Mouse (Mus musculus) limb, embryonic 11.5 days (tissue): Measurements from ENCODE around the gene Nptx1. TPM values are rescaled to one million over a fixed set of nuclear protein-coding genes. Genes with fewer than 3 reads are reported as not detected.

Experiments
- ATAC-seq: fragments of 200-750 bp; cut with Nextera tagmentation; 2 replicates; pipeline ENCODE4 v1.8.0; 2017; ENCODE audit warnings: low read depth; ENCODE audit not compliant: insufficient number of reproducible peaks, low FRiP score, low TSS enrichment
- DNase-seq: peaks from one replicate; pipeline ENCODE4 v3.0.0-alpha.2; 2015; ENCODE audit warnings: low spot score
- H3K27ac ChIP-seq: fragments of 300-500 bp; sonication (generic); replicated peaks from 2 replicates; pipeline ENCODE4 v1.5.1; 2014; ENCODE audit warnings: low read depth, mild to moderate bottlenecking, low read length
- H3K27me3 ChIP-seq: fragments of 300-500 bp; sonication (generic); 2 replicates; pipeline ENCODE4 v1.6.1; 2014; ENCODE audit warnings: mild to moderate bottlenecking, low read length, mixed read lengths; ENCODE audit not compliant: control insufficient read depth, insufficient read depth
- H3K36me3 ChIP-seq: fragments of 300-500 bp; sonication (generic); 2 replicates; pipeline ENCODE4 v1.6.1; 2014; ENCODE audit warnings: mild to moderate bottlenecking, low read length, moderate library complexity, mixed read lengths; ENCODE audit not compliant: control insufficient read depth, insufficient read depth
- H3K4me1 ChIP-seq: fragments of 300-500 bp; sonication (generic); 2 replicates; pipeline ENCODE4 v1.6.1; 2014; ENCODE audit warnings: low read length, mixed read lengths; ENCODE audit not compliant: control insufficient read depth, insufficient read depth
- H3K4me2 ChIP-seq: fragments of 300-500 bp; sonication (generic); 2 replicates; pipeline ENCODE4 v1.6.1; 2014; ENCODE audit warnings: low read depth, mild to moderate bottlenecking, moderate library complexity; ENCODE audit not compliant: severe bottlenecking
- H3K4me3 ChIP-seq: fragments of 300-500 bp; sonication (generic); 2 replicates; pipeline ENCODE4 v1.5.1; 2014; ENCODE audit warnings: low read depth, low read length
- H3K9ac ChIP-seq: fragments of 300-500 bp; sonication (generic); 2 replicates; pipeline ENCODE4 v1.6.1; 2014; ENCODE audit warnings: mild to moderate bottlenecking, low read length
- H3K9me3 ChIP-seq: fragments of 300-500 bp; sonication (generic); 2 replicates; pipeline ENCODE4 v1.6.1; 2016; ENCODE audit warnings: low read length; ENCODE audit not compliant: control insufficient read depth
- WGBS: fragments of 180-500 bp; shearing (Covaris S2); extraction: QIAGEN DNeasy Blood & Tissue Kit; methylation state at CpG from one replicate; pipeline ENCODE4 v1.1.7; 2014; 5-methylcytosine and 5-hydroxymethylcytosine counted together
- polyA plus RNA-seq: library from polyadenylated mRNA; unstranded; fragments of >200 nt; fragmentation: Nextera tagmentation; extraction: Ambion mirVana; gene quantifications from 2 replicates; pipeline ENCODE4 v1.2.1, GENCODE M21; 2014

Nptx1 gene
- polyA plus RNA-seq, 1 experiment from 2014 or later, result 0.29 TPM

GRCm38 (mm10) chr11:119566188-119566587 lies 18.6 kb upstream of the Nptx1 start:
- no peak for ATAC-seq
- 50% methylated on average over 5 of the region's 5 CpGs for WGBS
- H3K27me3 ChIP-seq, result 0 out of 2 replicates have a peak, but pooled peaks cover 5% of the 10 kb centered on the region

GRCm38 (mm10) chr11:119565684-119566083 lies 18.1 kb upstream of the Nptx1 start:
- no peak overlapping the region for H3K4me3 ChIP-seq
- ATAC-seq, result no peak

More at GRCm38 (mm10) chr11:119566188-119566587, 18.6 kb upstream of the Nptx1 start:
- Histone ChIP-seq H3K4me1 (0 out of 2 replicates have a peak, but pooled peaks cover 3% of the 10 kb centered on the region), H3K4me2 (no peak overlapping the region), H3K9me3 (no peaks in the 10 kb centered on the region), H3K27ac (no peak overlapping the region), H3K9ac (no peak overlapping the region), H3K4me3 (no peak overlapping the region), H3K36me3 (no peaks in the 10 kb centered on the region)
- DNase-seq, result no peak

GRCm38 (mm10) chr11:119565021-119565420 lies 17.5 kb upstream of the Nptx1 start:
- 66% methylated on average over 7 of the region's 7 CpGs for WGBS
- Histone ChIP-seq H3K36me3 (no peaks in the 10 kb centered on the region), H3K4me2 (no peak overlapping the region), H3K9ac (no peak overlapping the region), H3K27ac (no peak overlapping the region), H3K4me1 (0 out of 2 replicates have a peak, but pooled peaks cover 3% of the 10 kb centered on the region), H3K27me3 (0 out of 2 replicates have a peak, but pooled peaks cover 5% of the 10 kb centered on the region), H3K9me3 (no peaks in the 10 kb centered on the region), H3K4me3 (no peak overlapping the region)
- ATAC-seq (no peak), DNase-seq (no peak)

More at GRCm38 (mm10) chr11:119565684-119566083, 18.1 kb upstream of the Nptx1 start:
- H3K9me3 ChIP-seq, result no peaks in the 10 kb centered on the region
- DNase-seq, result no peak
- H3K4me2 ChIP-seq, result no peak overlapping the region
- H3K9ac ChIP-seq, result no peak overlapping the region
- 40% methylated on average over 10 of the region's 10 CpGs for whole genome bisulfite sequencing
- 0 out of 2 replicates have a peak, but pooled peaks cover 5% of the 10 kb centered on the region for H3K27me3 ChIP-seq
- H3K4me1 ChIP-seq, result 0 out of 2 replicates have a peak, but pooled peaks cover 3% of the 10 kb centered on the region
- no peak overlapping the region for H3K27ac ChIP-seq
- no peaks in the 10 kb centered on the region for H3K36me3 ChIP-seq

DNA sequence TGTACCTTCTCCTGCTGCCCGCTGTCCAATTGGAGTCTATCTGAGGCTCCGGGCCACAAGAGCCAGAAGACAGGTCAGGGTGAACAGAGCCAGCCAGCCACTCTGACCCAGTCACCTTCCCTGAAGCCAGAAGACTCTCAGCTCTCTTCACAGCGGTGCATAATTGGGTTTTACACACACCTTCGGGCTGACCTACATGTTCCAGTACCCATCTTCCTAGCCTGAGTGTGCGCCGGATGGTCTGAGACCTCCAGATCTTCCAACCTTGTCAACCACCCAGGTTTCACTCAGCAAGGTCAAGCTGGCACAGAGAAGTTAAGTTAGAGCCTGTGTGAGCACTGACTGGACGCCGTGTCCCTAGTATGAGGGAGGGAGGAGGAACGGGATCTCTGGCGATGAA lies 16.8 kb upstream of the Nptx1 start:
- 0 out of 2 replicates have a peak, but pooled peaks cover 5% of the 10 kb centered on the region for H3K27me3 ChIP-seq
- H3K9ac ChIP-seq, result no peak overlapping the region
- no peaks in the 10 kb centered on the region for H3K9me3 ChIP-seq
- H3K27ac ChIP-seq, result no peak overlapping the region
- ATAC-seq (no peak), DNase-seq (no peak)
- peaks cover 6% of the 10 kb centered on the region for H3K4me1 ChIP-seq
- no peak overlapping the region for H3K4me2 ChIP-seq
- no peak overlapping the region for H3K4me3 ChIP-seq
- no peaks in the 10 kb centered on the region for H3K36me3 ChIP-seq
- 81% methylated on average over 10 of the region's 10 CpGs for WGBS

DNA sequence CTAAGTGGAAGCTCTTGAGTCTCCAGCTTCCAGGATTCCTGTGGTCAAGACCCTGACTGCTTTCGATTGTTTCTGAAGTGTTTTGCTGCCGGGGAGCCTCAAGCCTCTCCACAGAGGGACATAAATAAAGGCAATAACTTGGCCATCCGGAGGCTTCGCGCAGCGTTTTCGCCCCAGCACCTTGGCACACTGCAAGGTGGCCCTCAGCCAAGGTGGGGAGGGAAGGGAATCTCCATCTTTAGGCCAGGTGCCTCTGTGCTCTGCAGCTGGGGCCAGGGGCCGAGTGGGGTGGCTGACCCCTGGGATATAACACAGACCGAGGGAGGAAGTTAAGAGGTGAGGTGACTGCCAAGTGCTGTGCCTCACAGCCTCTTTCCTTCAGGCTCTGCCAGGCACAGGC lies 15.6 kb upstream of the Nptx1 start:
- H3K9ac ChIP-seq, result no peak overlapping the region

GRCm38 (mm10) chr11:119562286-119562685 lies 14.7 kb upstream of the Nptx1 start:
- 0 out of 2 replicates have a peak, but pooled peaks cover 5% of the 10 kb centered on the region for H3K27me3 ChIP-seq
- H3K4me3 ChIP-seq, result no peak overlapping the region
- no peak overlapping the region for H3K4me2 ChIP-seq
- no peaks in the 10 kb centered on the region for H3K36me3 ChIP-seq
- DNase-seq, result no peak
- H3K9me3 ChIP-seq, result no peaks in the 10 kb centered on the region
- H3K9ac ChIP-seq, result no peak overlapping the region
- no peak for ATAC-seq
- 57% methylated on average over 6 of the region's 6 CpGs for WGBS
- no peak overlapping the region for H3K27ac ChIP-seq
- H3K4me1 ChIP-seq, result peaks cover 21% of the 10 kb centered on the region

More for the DNA sequence above, 15.6 kb upstream of the Nptx1 start:
- H3K27ac ChIP-seq, result no peak overlapping the region
- ATAC-seq (no peak), DNase-seq (no peak)
- peaks cover 16% of the 10 kb centered on the region for H3K4me1 ChIP-seq
- H3K4me3 ChIP-seq, result no peak overlapping the region
- 0 out of 2 replicates have a peak, but pooled peaks cover 5% of the 10 kb centered on the region for H3K27me3 ChIP-seq
- no peaks in the 10 kb centered on the region for H3K9me3 ChIP-seq
- no peak overlapping the region for H3K4me2 ChIP-seq
- 69% methylated on average over 9 of the region's 9 CpGs for WGBS
- H3K36me3 ChIP-seq, result no peaks in the 10 kb centered on the region

- DNase-seq (peak; percentile 71), ATAC-seq (peak; percentile 75)
- WGBS, result 9% methylated on average over 7 of the region's 9 CpGs
- Histone ChIP-seq H3K4me3 (peak overlapping the region; percentile 8), H3K27ac (peak overlapping the region; percentile 62), H3K4me1 (peaks cover 17% of the 10 kb centered on the region), H3K27me3 (0 out of 2 replicates have a peak, but pooled peaks cover 8% of the 10 kb centered on the region), H3K36me3 (no peaks in the 10 kb centered on the region), H3K4me2 (peak overlapping the region; percentile 33; the same call in 1 of the 2 replicates), H3K9me3 (no peaks in the 10 kb centered on the region), H3K9ac (peak overlapping the region; percentile 30; the same call in 1 of the 2 replicates)
These were observed 11.5 kb upstream of the Nptx1 start for GRCm38 (mm10) chr11:119558870-119559610.

GRCm38 (mm10) chr11:119557940-119558869 lies 10.7 kb upstream of the Nptx1 start:
- Histone ChIP-seq H3K4me1 (peaks cover 17% of the 10 kb centered on the region), H3K9me3 (no peaks in the 10 kb centered on the region), H3K27me3 (0 out of 2 replicates have a peak, but pooled peaks cover 6% of the 10 kb centered on the region), H3K4me3 (peak overlapping the region; percentile 8), H3K4me2 (peak overlapping the region; percentile 33; the same call in 1 of the 2 replicates), H3K36me3 (no peaks in the 10 kb centered on the region), H3K27ac (peak overlapping the region; percentile 62), H3K9ac (peak overlapping the region; percentile 30)
- WGBS, result 33% methylated on average over 15 of the region's 17 CpGs
- ATAC-seq, result peak; percentile 56
- peak; percentile 45 for DNase-seq
